Mouse (Mus musculus) intestine, embryonic 15.5 days (tissue): ENCODE data around the gene Akr1c19. TPM values are rescaled to one million over a fixed set of nuclear protein-coding genes. Genes with fewer than 3 reads are reported as not detected.
"Not testable (repeated sequence)": the region's sequence is repeated elsewhere in the genome, so short reads cannot be mapped to it uniquely, and the experiment has no call there.

Experiments used
- ATAC-seq: fragments of 200-750 bp; cut with Nextera tagmentation; 2 replicates; pipeline ENCODE4 v1.8.0; 2017; ENCODE audit warnings: moderate TSS enrichment, moderate library complexity
- H3K27ac ChIP-seq: fragments of 300-500 bp; sonication (generic); 2 replicates; pipeline ENCODE4 v1.5.1; 2015; ENCODE audit warnings: mild to moderate bottlenecking, inconsistent platforms
- H3K27me3 ChIP-seq: fragments of 300-500 bp; sonication (generic); replicated peaks from 2 replicates; pipeline ENCODE4 v1.6.1; 2015; ENCODE audit warnings: inconsistent platforms
- H3K36me3 ChIP-seq: fragments of 300-500 bp; sonication (generic); 2 replicates; pipeline ENCODE4 v1.6.1; 2015; ENCODE audit warnings: inconsistent platforms
- H3K4me1 ChIP-seq: fragments of 300-500 bp; sonication (generic); replicated peaks from 2 replicates; pipeline ENCODE4 v1.6.1; 2015; ENCODE audit warnings: inconsistent platforms
- H3K4me2 ChIP-seq: fragments of 300-500 bp; sonication (generic); replicated peaks from 2 replicates; pipeline ENCODE4 v1.6.1; 2015; ENCODE audit warnings: mild to moderate bottlenecking, inconsistent platforms
- H3K4me3 ChIP-seq: fragments of 300-500 bp; sonication (generic); replicated peaks from 2 replicates; pipeline ENCODE4 v1.5.1; 2015; ENCODE audit warnings: inconsistent platforms
- H3K9ac ChIP-seq: fragments of 300-500 bp; sonication (generic); 2 replicates; pipeline ENCODE4 v1.6.1; 2015; ENCODE audit warnings: inconsistent platforms
- H3K9me3 ChIP-seq: fragments of 300-500 bp; sonication (generic); 2 replicates; pipeline ENCODE4 v1.6.1; 2016; ENCODE audit warnings: inconsistent platforms
- WGBS: fragments of 180-500 bp; shearing (Covaris S2); methylation state at CpG from one replicate; pipeline ENCODE4 v1.1.7; 2015; 5-methylcytosine and 5-hydroxymethylcytosine counted together
- polyA plus RNA-seq: library from polyadenylated mRNA; unstranded; fragments of >200 nt; fragmentation: Nextera tagmentation; extraction: Ambion mirVana; gene quantifications from 2 replicates; pipeline ENCODE4 v1.2.1, GENCODE M21; 2015

Akr1c19 gene
- 409 and 428 TPM in 2 replicates for polyA plus RNA-seq

DNA sequence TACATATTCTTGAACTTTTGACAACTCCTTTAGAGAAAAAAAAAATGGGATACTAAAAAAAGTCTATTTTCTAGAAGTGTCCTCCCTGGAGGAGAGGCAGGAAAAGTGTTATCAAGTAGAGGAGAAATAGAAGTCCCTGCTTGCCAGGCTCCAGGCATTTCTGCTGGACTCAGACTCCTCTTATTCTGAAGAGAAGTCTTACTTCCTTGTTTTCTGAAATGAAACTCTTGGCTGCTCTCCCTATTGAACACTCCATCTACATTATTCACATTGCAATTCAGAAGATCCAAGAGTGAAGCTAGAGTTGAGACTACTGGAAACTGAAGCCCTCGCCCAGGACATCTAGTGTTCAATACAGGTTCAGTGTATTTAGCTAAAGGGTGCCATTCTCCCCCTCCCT is at the start of gene Akr1c19:
Akr1c19 (plus strand) TSS at position 260 of the 400 bp plus-strand sequence.
- ATAC-seq, result no peak
- H3K36me3 ChIP-seq, result no peaks in the 10 kb centered on the region
- H3K4me2 ChIP-seq, result no peak within 1 kb of the TSS
- H3K9me3 ChIP-seq, result no peaks in the 10 kb centered on the region
- H3K27me3 ChIP-seq, result no peaks in the 10 kb centered on the region
- no peak within 1 kb of the TSS for H3K27ac ChIP-seq
- no peak within 1 kb of the TSS for H3K9ac ChIP-seq
- no peak within 1 kb of the TSS for H3K4me3 ChIP-seq
- H3K4me1 ChIP-seq, result no peaks in the 10 kb centered on the region
- 69% methylated on average over 1 of the region's 1 CpGs for WGBS

DNA sequence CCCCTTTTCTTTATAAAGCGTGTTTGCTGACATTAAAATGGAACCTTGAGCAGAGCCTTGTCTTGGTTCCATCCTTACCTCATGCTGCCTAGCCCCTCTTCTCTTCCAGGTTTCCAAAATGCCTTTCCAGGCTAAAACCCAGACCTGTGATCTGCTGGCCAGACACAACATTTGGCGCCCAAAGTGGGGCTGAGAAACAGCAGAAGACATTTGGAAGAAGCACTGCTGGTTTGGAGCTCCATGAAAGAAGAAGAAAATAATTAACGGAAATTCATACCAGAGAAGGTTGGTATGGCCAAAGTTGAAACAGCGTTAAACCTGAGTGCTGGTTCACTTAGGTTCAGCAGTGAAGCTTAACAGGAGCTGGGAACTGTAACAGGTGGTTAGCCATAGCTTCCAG is 47.2 kb upstream of the Akr1c19 start:
- H3K9me3 ChIP-seq, H3K36me3 ChIP-seq, ATAC-seq, H3K4me3 ChIP-seq, H3K27me3 ChIP-seq, H3K4me1 ChIP-seq, H3K4me2 ChIP-seq, H3K27ac ChIP-seq, H3K9ac ChIP-seq: not testable (repeated sequence)
- WGBS, result 92% methylated on average over 4 of the region's 4 CpGs

DNA sequence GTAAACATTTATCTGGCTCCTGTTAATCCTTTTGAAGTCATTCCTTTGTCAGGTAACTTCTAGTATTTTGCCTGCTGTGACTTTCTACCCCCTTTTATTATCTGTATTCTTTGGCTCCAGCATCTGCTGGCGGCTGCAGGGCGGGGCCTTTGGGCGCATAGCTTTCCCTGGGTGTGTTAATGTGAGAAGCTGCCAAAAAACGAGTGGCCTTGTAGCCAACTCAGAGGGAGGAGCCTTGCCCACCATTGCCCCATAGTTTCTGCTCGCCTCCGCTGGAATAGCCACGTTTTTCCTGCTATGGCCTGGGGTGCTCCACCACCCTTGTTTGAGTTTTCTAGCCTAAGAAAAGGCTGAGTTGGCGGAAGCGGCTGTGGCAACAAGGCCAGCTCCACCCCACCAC is 45.4 kb upstream of the Akr1c19 start:
- no peaks in the 10 kb centered on the region for H3K9me3 ChIP-seq
- no peaks in the 10 kb centered on the region for H3K36me3 ChIP-seq
- WGBS, result 77% methylated on average over 9 of the region's 9 CpGs
- no peak overlapping the region for H3K4me2 ChIP-seq
- H3K9ac ChIP-seq, result no peak overlapping the region
- no peak overlapping the region for H3K4me3 ChIP-seq
- no peak overlapping the region for H3K27ac ChIP-seq
- no peak for ATAC-seq
- H3K4me1 ChIP-seq, result no peaks in the 10 kb centered on the region
- H3K27me3 ChIP-seq, result no peaks in the 10 kb centered on the region

DNA sequence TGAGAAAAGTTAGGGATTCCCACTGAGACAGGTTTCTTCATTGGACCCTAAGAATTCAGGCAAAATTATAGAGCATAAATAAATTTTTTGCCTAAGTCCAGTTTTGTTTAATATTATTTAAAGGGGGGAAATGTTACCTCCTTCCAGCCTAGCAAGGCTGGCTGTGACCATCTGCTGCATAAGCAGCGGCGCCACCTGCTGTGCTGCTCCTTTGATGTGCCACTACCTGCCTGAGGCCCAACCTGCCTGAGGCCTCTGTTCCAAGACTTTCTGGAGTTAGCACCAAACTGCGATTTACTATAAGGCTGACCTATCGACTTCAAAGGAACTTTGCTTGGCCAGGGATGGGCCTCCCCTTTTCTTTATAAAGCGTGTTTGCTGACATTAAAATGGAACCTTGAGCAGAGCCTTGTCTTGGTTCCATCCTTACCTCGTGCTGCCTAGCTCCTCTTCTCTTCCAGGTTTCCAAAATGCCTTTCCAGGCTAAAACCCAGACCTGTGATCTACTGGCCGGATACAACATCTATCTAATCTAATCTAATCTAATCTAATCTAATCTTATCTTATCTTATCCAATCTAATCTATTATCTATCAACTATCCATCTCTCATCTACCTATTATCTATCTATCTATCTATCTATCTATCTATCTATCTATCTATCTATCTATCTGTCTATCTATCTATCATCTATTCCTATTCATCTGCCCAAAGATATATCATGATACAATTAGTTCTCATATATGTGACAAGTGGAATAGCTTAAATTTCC is 41.7 kb upstream of the Akr1c19 start:
- H3K4me2 ChIP-seq, H3K4me3 ChIP-seq, H3K9ac ChIP-seq, H3K9me3 ChIP-seq, H3K27ac ChIP-seq, H3K27me3 ChIP-seq, H3K36me3 ChIP-seq, H3K4me1 ChIP-seq, ATAC-seq: not testable (repeated sequence)
- 76% methylated on average over 7 of the region's 7 CpGs for WGBS

DNA sequence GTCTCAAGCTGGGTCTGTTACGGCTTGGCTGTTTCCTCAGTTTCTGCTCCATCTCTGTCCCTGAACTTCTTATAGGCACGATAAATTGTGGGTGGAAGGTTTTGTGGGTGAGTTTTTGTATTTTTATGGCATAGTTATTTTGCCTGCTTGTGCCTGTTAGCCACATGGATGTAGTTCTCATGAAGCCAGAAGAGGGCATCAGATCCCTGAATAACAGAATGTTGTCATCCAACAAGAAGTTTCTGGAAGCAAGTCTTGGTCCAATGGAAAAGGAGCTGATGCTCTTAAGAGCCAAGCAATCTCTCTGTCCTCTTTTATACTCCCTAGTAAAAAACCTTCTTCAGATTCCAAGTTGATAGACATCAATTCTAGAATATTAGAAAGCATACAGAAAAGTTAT is 40.3 kb upstream of the Akr1c19 start:
- H3K9me3 ChIP-seq, result no peaks in the 10 kb centered on the region
- H3K9ac ChIP-seq, result no peak overlapping the region
- no peaks in the 10 kb centered on the region for H3K27me3 ChIP-seq
- no peak overlapping the region for H3K4me3 ChIP-seq
- no peaks in the 10 kb centered on the region for H3K36me3 ChIP-seq
- no peak for ATAC-seq
- 78% methylated on average over 2 of the region's 2 CpGs for WGBS
- no peak overlapping the region for H3K4me2 ChIP-seq
- H3K27ac ChIP-seq, result no peak overlapping the region
- no peaks in the 10 kb centered on the region for H3K4me1 ChIP-seq

DNA sequence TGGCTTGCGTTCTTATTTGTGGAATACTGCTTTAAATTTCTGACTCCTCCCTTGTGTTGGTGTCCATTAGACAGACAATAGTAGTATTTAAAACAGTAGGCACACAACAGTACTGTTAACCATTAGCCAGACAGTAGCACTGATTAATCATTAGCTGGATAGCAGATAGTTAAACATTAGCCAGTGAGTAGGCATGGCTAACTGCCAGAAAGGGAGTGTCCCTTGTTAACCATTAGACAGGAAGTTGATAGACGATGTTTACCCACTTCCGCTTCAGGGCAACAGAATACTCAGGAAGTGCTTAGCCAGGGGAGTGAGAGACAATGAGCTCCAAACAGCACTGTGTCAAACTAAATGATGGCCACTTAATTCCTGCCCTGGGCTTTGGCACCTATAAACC is 37.6 kb upstream of the Akr1c19 start, which contains the start of gene Akr1c13:
Akr1c13 (plus strand) TSS at position 247 of the 400 bp plus-strand sequence.
- peak; percentile 93 for ATAC-seq
- Histone ChIP-seq H3K9ac (no peak within 1 kb of the TSS), H3K4me3 (peak within 1 kb of the TSS; percentile 26), H3K9me3 (no peaks in the 10 kb centered on the region), H3K4me2 (peak within 1 kb of the TSS; percentile 42), H3K27ac (peak within 1 kb of the TSS; percentile 29; the same call in 1 of the 2 replicates), H3K4me1 (no peaks in the 10 kb centered on the region), H3K27me3 (no peaks in the 10 kb centered on the region), H3K36me3 (no peaks in the 10 kb centered on the region)
- WGBS, result 36% methylated on average over 3 of the region's 3 CpGs

DNA sequence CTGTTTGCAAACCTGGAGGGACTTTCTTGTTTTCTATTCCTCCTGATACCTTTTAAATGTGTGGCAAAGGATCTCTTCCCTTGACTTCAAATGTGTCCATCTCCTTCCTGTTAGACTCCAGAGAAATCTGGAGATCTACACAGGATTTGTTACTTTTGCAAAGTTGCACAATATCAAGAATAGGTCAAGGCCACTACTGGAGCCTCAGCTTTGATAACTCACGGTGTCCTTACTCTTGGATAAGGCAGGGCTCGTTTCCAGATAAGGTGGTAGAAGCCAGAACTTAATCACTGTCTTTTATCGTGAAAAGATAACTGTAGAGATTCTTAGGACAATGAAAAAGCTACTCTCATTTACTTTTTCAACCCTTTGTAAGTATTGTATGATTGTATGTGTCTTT is 36.0 kb upstream of the Akr1c19 start:
- no peak overlapping the region for H3K9ac ChIP-seq
- H3K27me3 ChIP-seq, result no peaks in the 10 kb centered on the region
- peak overlapping the region; percentile 26 for H3K4me3 ChIP-seq
- no peak for ATAC-seq
- peak overlapping the region; percentile 42; the same call in 1 of the 2 replicates for H3K4me2 ChIP-seq
- no peaks in the 10 kb centered on the region for H3K36me3 ChIP-seq
- no peaks in the 10 kb centered on the region for H3K4me1 ChIP-seq
- WGBS, result 65% methylated on average over 3 of the region's 3 CpGs
- no peak overlapping the region for H3K27ac ChIP-seq
- H3K9me3 ChIP-seq, result no peaks in the 10 kb centered on the region

DNA sequence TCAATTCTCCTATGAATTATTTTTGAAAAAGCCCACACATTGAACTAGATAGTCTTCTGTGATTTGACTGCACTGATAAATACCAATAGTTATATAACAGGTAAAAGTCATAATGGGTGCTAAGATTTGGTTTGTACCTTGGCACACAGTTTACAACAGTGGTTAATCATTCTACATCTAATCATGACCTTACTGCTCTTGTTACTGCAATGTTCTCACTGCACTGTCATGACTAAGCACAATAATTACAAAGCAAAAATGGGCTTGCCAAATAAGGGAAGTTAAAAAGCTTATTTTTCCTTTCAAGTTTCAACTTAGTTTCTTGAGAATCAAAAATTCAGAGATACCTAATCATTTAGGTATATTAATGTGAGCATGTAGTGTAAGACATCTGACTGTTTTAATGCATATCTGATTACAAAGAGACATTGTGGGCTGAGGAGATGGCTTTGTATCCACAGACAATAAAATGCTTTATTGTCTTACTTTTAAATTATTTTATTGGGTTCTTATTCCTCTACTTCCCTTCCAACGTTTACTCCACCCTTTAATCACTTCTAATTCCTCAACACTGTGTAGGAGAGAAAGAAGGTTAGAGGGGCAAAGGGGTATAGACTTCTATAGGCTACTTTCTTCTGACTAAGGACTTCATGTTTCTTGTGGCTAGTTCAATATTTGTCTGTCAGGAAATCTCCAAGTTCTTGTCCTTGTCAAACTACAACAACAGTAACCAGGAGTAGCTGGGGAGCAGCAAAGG is 22.2 kb upstream of the Akr1c19 start:
- WGBS, result 14% methylated on average over 1 of the region's 1 CpGs
- no peaks in the 10 kb centered on the region for H3K36me3 ChIP-seq
- 0 out of 2 replicates have a peak overlapping the region, but pooled peaks have one; percentile 33 for H3K27ac ChIP-seq
- H3K4me3 ChIP-seq, result no peak overlapping the region
- no peak overlapping the region for H3K4me2 ChIP-seq
- no peak overlapping the region for H3K9ac ChIP-seq
- H3K4me1 ChIP-seq, result no peaks in the 10 kb centered on the region
- ATAC-seq, result peak; percentile 98
- no peaks in the 10 kb centered on the region for H3K27me3 ChIP-seq
- no peaks in the 10 kb centered on the region for H3K9me3 ChIP-seq

DNA sequence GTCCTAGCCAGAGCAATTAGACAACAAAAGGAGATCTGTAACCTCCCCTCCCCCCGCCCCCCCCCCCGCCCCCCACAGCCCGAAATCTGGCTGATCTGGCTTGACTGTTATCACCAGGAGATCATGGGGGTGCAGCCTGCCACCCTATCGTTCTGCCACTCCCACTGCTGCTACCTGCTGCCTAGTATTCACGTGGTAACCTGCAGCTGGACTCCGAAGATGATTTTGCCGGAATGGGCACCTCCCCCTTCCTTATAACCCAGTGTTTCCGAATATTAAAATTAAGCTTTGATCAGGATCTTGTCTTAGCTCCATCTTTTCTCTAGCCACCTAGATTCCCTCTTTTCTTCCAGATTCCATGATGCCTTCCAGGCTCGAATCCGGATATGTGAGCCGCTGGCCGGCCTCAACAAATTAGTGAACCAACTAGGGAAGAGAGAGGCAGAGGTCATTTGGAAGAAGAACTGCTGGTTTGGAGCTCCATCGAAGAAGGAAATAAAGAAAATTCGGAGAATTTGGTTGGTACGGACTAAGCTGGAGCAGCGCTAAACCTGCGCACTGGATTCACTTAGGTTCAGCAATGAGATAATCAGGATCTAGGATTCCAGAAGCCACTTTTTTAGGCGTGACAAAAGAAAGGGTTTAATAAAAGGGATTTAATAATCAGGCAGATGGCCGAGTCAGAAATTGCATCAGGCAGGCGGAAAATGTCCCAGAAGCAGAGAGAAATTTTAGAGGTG is 16.8 kb upstream of the Akr1c19 start:
- no peaks in the 10 kb centered on the region for H3K4me1 ChIP-seq
- H3K27ac ChIP-seq, result no peak overlapping the region
- no peak overlapping the region for H3K4me3 ChIP-seq
- 76% methylated on average over 20 of the region's 20 CpGs for WGBS
- no peaks in the 10 kb centered on the region for H3K27me3 ChIP-seq
- no peaks in the 10 kb centered on the region for H3K9me3 ChIP-seq
- no peak for ATAC-seq
- no peaks in the 10 kb centered on the region for H3K36me3 ChIP-seq
- no peak overlapping the region for H3K4me2 ChIP-seq
- H3K9ac ChIP-seq, result no peak overlapping the region

DNA sequence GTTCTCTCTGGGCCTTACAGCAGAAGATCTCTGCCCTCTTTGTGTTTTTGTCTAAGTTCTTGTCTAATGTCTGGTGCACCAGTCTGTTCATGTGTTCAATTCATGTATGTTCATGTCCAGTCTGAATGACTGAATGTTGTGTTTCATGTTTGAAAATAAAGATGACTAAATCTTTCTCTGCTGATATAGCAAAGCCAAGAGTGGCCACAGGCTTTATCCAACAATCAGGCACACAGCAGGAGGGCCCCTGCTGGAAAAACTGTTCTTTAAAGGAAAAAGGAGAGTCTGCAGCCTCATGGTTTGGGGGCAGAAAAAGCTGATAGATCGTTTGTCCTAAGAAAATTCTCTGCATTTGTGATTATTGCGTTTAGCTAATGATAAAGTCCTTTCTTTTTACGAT is 16.2 kb upstream of the Akr1c19 start:
- Histone ChIP-seq H3K27me3 (no peaks in the 10 kb centered on the region), H3K4me1 (no peaks in the 10 kb centered on the region), H3K9me3 (no peaks in the 10 kb centered on the region), H3K9ac (no peak overlapping the region), H3K27ac (no peak overlapping the region), H3K4me2 (no peak overlapping the region), H3K4me3 (no peak overlapping the region), H3K36me3 (no peaks in the 10 kb centered on the region)
- 81% methylated on average over 3 of the region's 3 CpGs for WGBS
- ATAC-seq, result no peak

DNA sequence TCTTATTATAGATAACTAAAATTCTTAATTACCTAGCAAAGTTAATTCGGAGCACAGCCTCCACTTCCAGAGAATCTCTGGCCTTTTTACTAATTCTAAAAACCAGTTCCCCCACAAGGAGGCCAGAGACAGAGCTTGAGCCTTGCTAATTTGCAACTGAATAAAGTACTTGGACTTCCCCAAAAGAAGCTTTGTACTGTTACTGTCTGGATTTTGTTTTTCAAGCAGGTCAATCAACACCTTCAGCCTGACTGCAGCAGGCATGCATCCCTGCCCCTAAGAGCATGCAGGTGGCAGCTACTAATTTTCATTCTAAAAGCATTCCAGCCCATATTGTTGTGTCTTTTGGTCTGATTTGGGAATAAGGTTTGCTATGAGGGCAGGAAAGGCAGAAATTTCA is 13.0 kb upstream of the Akr1c19 start:
- WGBS, result 91% methylated on average over 1 of the region's 1 CpGs
- not testable (repeated sequence) for H3K4me2 ChIP-seq, ATAC-seq, H3K9ac ChIP-seq, H3K36me3 ChIP-seq, H3K4me1 ChIP-seq, H3K27ac ChIP-seq, H3K27me3 ChIP-seq, H3K4me3 ChIP-seq, H3K9me3 ChIP-seq
